Mouse (Mus musculus) kidney, embryonic 15.5 days (tissue): Measurements from ENCODE around the gene Snx13. TPM values are rescaled to one million over a fixed set of nuclear protein-coding genes. Genes with fewer than 3 reads are reported as not detected.

ENCODE experiments used
- ATAC-seq: fragments of 200-750 bp; cut with Nextera tagmentation; replicated peaks from 2 replicates; pipeline ENCODE4 v1.8.0; 2017; ENCODE audit warnings: moderate TSS enrichment; ENCODE audit not compliant: low FRiP score
- H3K27ac ChIP-seq: fragments of 300-500 bp; sonication (generic); 2 replicates; pipeline ENCODE4 v1.5.1; 2015; ENCODE audit warnings: mild to moderate bottlenecking, inconsistent platforms
- H3K27me3 ChIP-seq: fragments of 300-500 bp; sonication (generic); 2 replicates; pipeline ENCODE4 v1.6.1; 2015; ENCODE audit warnings: inconsistent platforms
- H3K36me3 ChIP-seq: fragments of 300-500 bp; sonication (generic); 2 replicates; pipeline ENCODE4 v1.6.1; 2015; ENCODE audit warnings: inconsistent platforms
- H3K4me1 ChIP-seq: fragments of 300-500 bp; sonication (generic); 2 replicates; pipeline ENCODE4 v1.6.1; 2015; ENCODE audit warnings: inconsistent platforms
- H3K4me2 ChIP-seq: fragments of 300-500 bp; sonication (generic); 2 replicates; pipeline ENCODE4 v1.6.1; 2015; ENCODE audit warnings: moderate library complexity, mild to moderate bottlenecking, inconsistent platforms
- H3K4me3 ChIP-seq: fragments of 300-500 bp; sonication (generic); replicated peaks from 2 replicates; pipeline ENCODE4 v1.5.1; 2015; ENCODE audit warnings: mild to moderate bottlenecking, inconsistent platforms
- H3K9ac ChIP-seq: fragments of 300-500 bp; sonication (generic); 2 replicates; pipeline ENCODE4 v1.6.1; 2015; ENCODE audit warnings: mild to moderate bottlenecking, inconsistent platforms
- H3K9me3 ChIP-seq: fragments of 300-500 bp; sonication (generic); replicated peaks from 2 replicates; pipeline ENCODE4 v1.6.1; 2016; ENCODE audit warnings: inconsistent platforms
- WGBS: fragments of 180-500 bp; shearing (Covaris S2); methylation state at CpG from one replicate; pipeline ENCODE4 v1.1.7; 2015; ENCODE audit warnings: mixed read lengths; 5-methylcytosine and 5-hydroxymethylcytosine counted together
- polyA plus RNA-seq: library from polyadenylated mRNA; unstranded; fragments of >200 nt; fragmentation: Nextera tagmentation; extraction: Ambion mirVana; gene quantifications from 2 replicates; pipeline ENCODE4 v1.2.1, GENCODE M21; 2015

Snx13 gene
- polyA plus RNA-seq, 1 experiment from 2014 or later = 24.8 TPM

DNA sequence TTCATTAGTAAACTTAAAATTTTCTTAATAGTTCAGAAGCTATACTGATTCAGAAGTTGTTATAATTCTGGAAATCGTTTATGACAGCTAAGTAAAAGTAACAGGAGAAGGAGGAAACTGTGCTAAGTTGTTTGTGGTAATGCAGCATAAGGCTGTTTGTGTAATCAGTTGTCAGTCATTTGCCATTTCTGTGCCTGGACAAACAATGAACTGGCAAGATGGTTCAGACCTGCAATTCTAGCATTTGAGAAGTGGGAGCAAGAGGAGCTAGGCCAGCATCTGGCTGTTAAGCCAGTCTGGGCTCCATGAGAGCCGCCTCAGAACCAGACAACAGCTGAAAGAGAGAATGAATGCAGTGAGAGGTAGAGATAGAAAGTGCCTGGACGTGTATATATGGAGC is 3.5 kb downstream of the Snx13 start:
- H3K4me1 ChIP-seq = peaks cover 6% of the 10 kb centered on the region
- WGBS = 86% methylated on average over 3 of the region's 3 CpGs
- no peak overlapping the region for H3K4me3 ChIP-seq
- H3K27me3 ChIP-seq = no peaks in the 10 kb centered on the region
- H3K4me2 ChIP-seq = no peak overlapping the region
- no peaks in the 10 kb centered on the region for H3K36me3 ChIP-seq
- H3K9me3 ChIP-seq = no peaks in the 10 kb centered on the region
- no peak for ATAC-seq
- no peak overlapping the region for H3K27ac ChIP-seq
- no peak overlapping the region for H3K9ac ChIP-seq

DNA sequence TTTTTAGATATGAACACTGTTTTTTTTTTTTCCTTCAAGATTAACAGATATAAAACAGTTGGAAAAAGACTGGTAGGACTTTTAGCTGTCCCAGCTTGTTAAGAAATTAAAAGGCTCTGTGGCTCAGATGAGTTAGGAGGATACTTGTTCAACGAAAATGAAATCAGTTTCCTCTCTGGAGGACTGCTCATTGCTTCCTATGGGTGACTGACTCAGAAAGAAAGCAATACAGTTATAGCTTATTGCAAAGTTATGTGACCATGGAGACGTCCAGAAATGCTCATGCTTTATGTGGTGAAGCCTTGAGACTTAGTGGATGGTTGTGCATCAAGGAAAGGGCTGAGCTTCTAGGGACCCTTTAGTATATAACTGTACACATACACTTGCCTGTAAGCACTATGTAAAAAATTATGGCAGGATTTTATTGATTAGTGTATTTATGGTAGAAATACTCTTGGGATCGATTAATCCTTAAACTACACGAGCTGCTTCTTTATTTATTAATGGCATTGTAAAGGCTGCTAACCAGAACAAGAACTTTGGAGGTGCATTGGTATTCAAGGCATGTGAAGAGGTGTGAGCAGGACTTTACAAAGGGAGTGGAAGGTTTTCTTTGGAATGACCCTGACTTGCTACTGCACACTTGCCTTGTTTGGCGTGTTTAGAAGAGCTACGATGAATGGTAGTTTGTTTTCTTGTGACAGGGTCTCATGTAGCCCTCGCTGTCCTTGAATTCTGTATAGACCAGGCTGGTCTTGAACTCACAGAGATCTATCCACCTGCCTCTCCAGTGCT is 4.2 kb downstream of the Snx13 start:
- Histone ChIP-seq H3K4me1 (peaks cover 6% of the 10 kb centered on the region), H3K4me3 (no peak overlapping the region), H3K27me3 (no peaks in the 10 kb centered on the region), H3K4me2 (no peak overlapping the region), H3K9me3 (no peaks in the 10 kb centered on the region), H3K36me3 (no peaks in the 10 kb centered on the region), H3K27ac (no peak overlapping the region), H3K9ac (no peak overlapping the region)
- no peak for ATAC-seq
- WGBS = 74% methylated on average over 7 of the region's 7 CpGs

DNA sequence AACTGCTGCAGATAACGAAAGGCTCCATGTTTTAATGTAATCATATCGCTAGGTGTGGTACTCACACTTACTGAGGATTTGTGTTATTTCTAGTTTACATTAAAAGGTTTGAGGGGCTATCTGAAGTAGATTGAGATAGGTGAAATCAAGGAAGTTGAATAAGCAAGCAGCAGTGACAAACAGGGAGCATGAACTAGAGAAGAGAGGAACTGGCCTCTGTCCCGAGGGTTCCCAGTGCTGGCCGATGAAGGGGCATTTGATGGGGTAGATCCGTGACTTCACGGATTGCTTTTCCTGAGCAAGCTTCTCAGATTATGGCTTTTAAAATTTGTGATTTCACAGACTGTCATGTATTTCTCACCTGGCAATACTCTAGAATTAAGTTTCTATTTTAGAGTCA is 7.4 kb downstream of the Snx13 start:
- no peak for ATAC-seq
- no peak overlapping the region for H3K4me3 ChIP-seq
- no peak overlapping the region for H3K27ac ChIP-seq
- no peaks in the 10 kb centered on the region for H3K9me3 ChIP-seq
- H3K36me3 ChIP-seq = peaks cover 5% of the 10 kb centered on the region
- H3K4me1 ChIP-seq = no peaks in the 10 kb centered on the region
- H3K9ac ChIP-seq = no peak overlapping the region
- H3K4me2 ChIP-seq = no peak overlapping the region
- 87% methylated on average over 6 of the region's 6 CpGs for WGBS
- no peaks in the 10 kb centered on the region for H3K27me3 ChIP-seq

- 79% methylated on average over 7 of the region's 7 CpGs for WGBS
- ATAC-seq = no peak
- Histone ChIP-seq H3K9me3 (no peaks in the 10 kb centered on the region), H3K4me1 (no peaks in the 10 kb centered on the region), H3K27ac (no peak overlapping the region), H3K9ac (no peak overlapping the region), H3K36me3 (peaks cover 5% of the 10 kb centered on the region), H3K4me3 (no peak overlapping the region), H3K27me3 (no peaks in the 10 kb centered on the region), H3K4me2 (no peak overlapping the region)
Measured at GRCm38 (mm10) chr12:35055114-35056095, 8.4 kb downstream of the Snx13 start.

DNA sequence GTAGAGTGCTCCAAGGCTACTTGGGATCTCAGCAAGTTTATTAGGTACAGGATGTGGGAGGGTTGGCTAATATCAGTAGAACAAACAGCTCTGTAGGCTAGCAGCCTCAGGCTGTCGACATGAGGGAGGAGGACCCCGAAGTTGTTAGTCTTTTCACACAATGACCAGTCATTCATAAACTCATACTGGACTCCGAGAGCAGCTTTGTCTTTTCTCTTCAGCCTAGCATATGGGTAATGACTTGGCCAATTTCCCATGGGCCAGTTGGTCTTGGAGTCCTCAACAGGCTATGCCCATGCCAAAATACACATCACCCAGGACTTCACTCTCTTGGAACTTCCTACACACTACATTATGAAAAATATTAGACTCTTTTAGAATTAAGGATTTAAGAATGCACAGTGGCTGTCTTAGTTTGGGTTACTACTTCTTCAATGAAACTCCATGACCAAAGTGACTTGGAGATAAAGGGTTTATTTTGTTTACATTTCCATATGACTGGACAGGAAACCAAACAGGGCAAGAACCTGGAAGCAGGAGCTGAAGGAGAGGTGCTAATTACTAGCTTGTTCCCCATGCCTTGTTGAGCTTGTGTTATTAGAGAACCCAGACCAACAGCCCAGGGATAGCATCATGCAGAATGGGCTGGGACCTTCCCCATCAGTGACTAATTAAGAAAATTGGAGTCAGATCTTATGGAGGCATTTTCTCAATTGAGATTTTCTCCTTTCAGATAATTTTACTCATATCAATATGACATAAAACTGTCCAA is 16.9 kb downstream of the Snx13 start:
- Histone ChIP-seq H3K36me3 (no peaks in the 10 kb centered on the region), H3K4me2 (no peak overlapping the region), H3K9ac (no peak overlapping the region), H3K4me1 (no peaks in the 10 kb centered on the region), H3K27ac (no peak overlapping the region), H3K4me3 (no peak overlapping the region), H3K9me3 (no peaks in the 10 kb centered on the region), H3K27me3 (no peaks in the 10 kb centered on the region)
- ATAC-seq = no peak
- WGBS = 41% methylated on average over 3 of the region's 3 CpGs

- no peak overlapping the region for H3K9ac ChIP-seq
- no peaks in the 10 kb centered on the region for H3K27me3 ChIP-seq
- no peak overlapping the region for H3K27ac ChIP-seq
- no peaks in the 10 kb centered on the region for H3K9me3 ChIP-seq
- ATAC-seq = no peak
- no peaks in the 10 kb centered on the region for H3K36me3 ChIP-seq
- no peaks in the 10 kb centered on the region for H3K4me1 ChIP-seq
- H3K4me3 ChIP-seq = no peak overlapping the region
- no peak overlapping the region for H3K4me2 ChIP-seq
Measured at GRCm38 (mm10) chr12:35067621-35068020, 20.6 kb downstream of the Snx13 start.

GRCm38 (mm10) chr12:35071336-35071735 is 24.4 kb downstream of the Snx13 start:
- Histone ChIP-seq H3K9ac (no peak overlapping the region), H3K36me3 (no peaks in the 10 kb centered on the region), H3K4me3 (no peak overlapping the region), H3K4me1 (no peaks in the 10 kb centered on the region), H3K27ac (no peak overlapping the region), H3K27me3 (no peaks in the 10 kb centered on the region), H3K4me2 (no peak overlapping the region), H3K9me3 (no peaks in the 10 kb centered on the region)
- no peak for ATAC-seq

DNA sequence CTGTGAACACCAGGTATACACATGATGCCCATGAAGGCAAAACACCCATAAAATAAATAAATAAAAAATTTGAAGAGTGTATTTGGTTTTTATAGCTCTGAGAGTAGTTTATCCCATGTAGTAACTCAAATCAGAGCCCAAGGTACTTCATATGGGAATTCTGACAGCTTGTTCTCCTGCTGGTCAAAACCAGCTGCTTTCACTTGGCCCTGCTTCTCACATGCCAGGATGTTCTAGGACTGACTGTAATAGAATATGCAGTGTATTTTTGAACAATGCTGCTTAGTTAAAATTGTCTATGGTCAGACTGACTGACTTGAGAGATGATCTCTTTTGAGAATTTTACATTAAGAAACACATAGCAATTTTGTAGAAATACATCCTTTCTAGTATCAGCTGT is 25.2 kb downstream of the Snx13 start:
- H3K4me2 ChIP-seq = no peak overlapping the region
- no peak overlapping the region for H3K9ac ChIP-seq
- no peak for ATAC-seq
- no peaks in the 10 kb centered on the region for H3K27me3 ChIP-seq
- H3K4me1 ChIP-seq = no peaks in the 10 kb centered on the region
- H3K36me3 ChIP-seq = no peaks in the 10 kb centered on the region
- no peaks in the 10 kb centered on the region for H3K9me3 ChIP-seq
- H3K4me3 ChIP-seq = no peak overlapping the region
- H3K27ac ChIP-seq = no peak overlapping the region

DNA sequence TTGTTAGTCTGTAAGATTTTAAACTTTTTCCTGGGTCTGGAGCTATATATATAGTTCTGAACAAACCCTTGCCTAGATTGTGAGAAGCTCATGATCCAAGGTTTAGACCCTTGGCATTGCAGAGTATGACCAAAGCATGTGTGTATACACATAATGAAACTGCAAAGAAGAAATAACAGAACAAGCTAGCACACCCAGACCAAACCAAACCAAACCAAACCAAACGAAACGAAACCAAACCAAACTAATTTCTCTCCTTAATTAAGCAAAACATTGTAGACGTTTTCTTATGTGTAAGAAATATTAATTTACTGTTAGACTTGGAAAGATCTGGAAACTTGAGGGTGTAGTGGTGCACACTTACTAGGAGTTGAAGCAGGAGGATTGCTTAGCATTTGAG is 29.0 kb downstream of the Snx13 start:
- H3K4me1 ChIP-seq = no peaks in the 10 kb centered on the region
- H3K9me3 ChIP-seq = no peaks in the 10 kb centered on the region
- no peak overlapping the region for H3K4me3 ChIP-seq
- no peak overlapping the region for H3K4me2 ChIP-seq
- H3K27me3 ChIP-seq = no peaks in the 10 kb centered on the region
- H3K9ac ChIP-seq = no peak overlapping the region
- no peak overlapping the region for H3K27ac ChIP-seq
- no peaks in the 10 kb centered on the region for H3K36me3 ChIP-seq
- ATAC-seq = no peak
- 84% methylated on average over 3 of the region's 3 CpGs for WGBS

DNA sequence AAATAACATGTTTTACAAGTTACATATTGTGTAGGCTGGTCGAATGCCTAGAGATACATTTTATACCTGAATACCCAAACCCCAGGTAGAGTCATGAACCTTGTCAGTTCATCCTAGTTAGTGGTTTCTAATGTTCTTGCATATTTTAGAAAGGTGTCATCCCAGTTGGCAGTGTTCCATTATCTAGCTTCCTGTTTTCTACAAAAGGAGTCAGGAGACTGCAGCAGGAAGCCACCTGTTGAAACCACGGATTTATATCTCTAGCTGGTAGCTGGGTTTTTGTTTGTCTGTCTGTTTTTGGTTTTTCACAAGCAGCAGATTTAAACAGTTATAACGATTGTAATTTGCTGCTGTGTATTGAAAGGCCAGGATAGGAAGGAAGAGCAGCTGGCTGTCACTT is 76.6 kb downstream of the Snx13 start:
- Histone ChIP-seq H3K4me3 (no peak overlapping the region), H3K27me3 (no peaks in the 10 kb centered on the region), H3K27ac (no peak overlapping the region), H3K36me3 (peaks cover 19% of the 10 kb centered on the region), H3K9me3 (no peaks in the 10 kb centered on the region), H3K9ac (no peak overlapping the region), H3K4me1 (no peaks in the 10 kb centered on the region), H3K4me2 (no peak overlapping the region)
- ATAC-seq = no peak
- WGBS = 78% methylated on average over 3 of the region's 3 CpGs

- no peak overlapping the region for H3K9ac ChIP-seq
- H3K4me2 ChIP-seq = no peak overlapping the region
- H3K27ac ChIP-seq = no peak overlapping the region
- no peak for ATAC-seq
- H3K4me3 ChIP-seq = no peak overlapping the region
- no peaks in the 10 kb centered on the region for H3K4me1 ChIP-seq
- WGBS = 75% methylated on average over 4 of the region's 4 CpGs
- no peaks in the 10 kb centered on the region for H3K27me3 ChIP-seq
- H3K36me3 ChIP-seq = peaks cover 6% of the 10 kb centered on the region; the same call in 1 of the 2 replicates
- H3K9me3 ChIP-seq = no peaks in the 10 kb centered on the region
Measured at GRCm38 (mm10) chr12:35153186-35153585, 106.2 kb downstream of the Snx13 start.

DNA sequence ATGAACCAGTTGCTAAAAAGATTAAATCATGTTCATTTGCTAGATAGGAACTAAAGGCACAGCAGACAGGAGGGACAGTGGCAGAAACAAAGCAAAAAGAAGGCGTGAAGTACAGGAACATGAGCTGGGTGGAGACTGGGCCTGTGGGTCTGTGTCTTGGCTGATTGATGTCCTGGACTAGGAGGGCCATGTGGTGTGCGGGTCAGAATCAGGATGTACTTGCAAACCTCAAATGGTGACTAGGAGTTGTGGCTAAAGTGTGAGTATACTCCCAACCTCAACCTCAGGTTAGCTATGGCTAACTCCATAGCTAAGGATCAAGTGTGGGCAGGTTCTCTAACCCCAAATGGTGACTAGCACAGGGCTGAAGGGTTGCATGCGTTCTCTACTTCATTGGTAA is 107.2 kb downstream of the Snx13 start:
- H3K27me3 ChIP-seq = no peaks in the 10 kb centered on the region
- no peak overlapping the region for H3K9ac ChIP-seq
- no peak for ATAC-seq
- WGBS = 55% methylated on average over 3 of the region's 3 CpGs
- H3K4me2 ChIP-seq = no peak overlapping the region
- no peaks in the 10 kb centered on the region for H3K4me1 ChIP-seq
- H3K27ac ChIP-seq = no peak overlapping the region
- H3K4me3 ChIP-seq = no peak overlapping the region
- no peaks in the 10 kb centered on the region for H3K36me3 ChIP-seq
- H3K9me3 ChIP-seq = no peaks in the 10 kb centered on the region
